12 mouse cellular contexts compared by ENCODE assay signal in genomic region chr6:30147058-30147457, GRCm38 (mm10).
DNase-seq lines count a peak whose midpoint lies in the region; ATAC-seq lines count a peak whose summit lies in the region.
"Had no signal": no experiment of that assay in that cellular context is flagged by ENCODE, and none has a peak within 500 bp of the region (broad histone marks: within the 10 kb centered on the region; RNA-seq: fewer than 3 reads in every experiment).

No protein-coding gene starts in this region.

- no peaks in the 10 kb centered on the region for H3K9me3 ChIP-seq in stomach, embryonic 16.5 days (replicated peaks; ENCODE audit: control insufficient read depth, low read length)
- no peaks in the 10 kb centered on the region for H3K9me3 ChIP-seq in hindbrain, embryonic 16.5 days (ENCODE audit: control insufficient read depth, low read length)
- H3K9me3 ChIP-seq: neural tube, embryonic 12.5 days had no signal

- ATAC-seq in erythroid progenitor cell, adult 5-6 weeks (replicated peaks; ENCODE audit: low FRiP score, poor library complexity, severe bottlenecking): peak; percentile 88
- peak; percentile 77 for ATAC-seq in megakaryocyte progenitor cell, adult 5-6 weeks (replicated peaks; ENCODE audit: poor library complexity)
- peak; percentile 50; the same call in 1 of the 2 replicates for ATAC-seq in stomach, embryonic 16.5 days (ENCODE audit: insufficient read depth, low FRiP score)
- ATAC-seq in hindbrain, embryonic 16.5 days: no peak

- WGBS in stomach, embryonic 16.5 days: 57% methylated on average over 7 of the region's 7 CpGs
- WGBS in hindbrain, embryonic 16.5 days: 64% methylated on average over 7 of the region's 7 CpGs

- no peak overlapping the region for H3K4me2 ChIP-seq in stomach, embryonic 16.5 days (ENCODE audit: low read depth, low read length)
- no peak overlapping the region for H3K4me2 ChIP-seq in hindbrain, embryonic 16.5 days (ENCODE audit: low read length)
- H3K4me2 ChIP-seq: neural tube, embryonic 12.5 days had no signal

- DNase-seq in spleen, adult 12 weeks (ENCODE audit: low spot score): peak; percentile 62
- no peak for DNase-seq in spleen, adult 18-20 months
- DNase-seq in kidney, postnatal 36 days: no peak
- DNase-seq: heart, adult 18-20 months; kidney, adult 8-10 months; midbrain, embryonic 14.5 days; right cerebral cortex, postnatal 14 days had no signal

- no peak overlapping the region for H3K9ac ChIP-seq in stomach, embryonic 16.5 days (ENCODE audit: low read length)
- no peak overlapping the region for H3K9ac ChIP-seq in hindbrain, embryonic 16.5 days (ENCODE audit: low read depth, low read length)
- H3K9ac ChIP-seq: neural tube, embryonic 12.5 days had no signal

- no peaks in the 10 kb centered on the region for H3K4me1 ChIP-seq in stomach, embryonic 16.5 days (ENCODE audit: control insufficient read depth, insufficient read depth, low read length)
- no peaks in the 10 kb centered on the region for H3K4me1 ChIP-seq in hindbrain, embryonic 16.5 days (ENCODE audit: control insufficient read depth, insufficient read depth, low read depth, low read length)

- no peak overlapping the region for H3K27ac ChIP-seq in stomach, embryonic 16.5 days (ENCODE audit: low read length)
- no peak overlapping the region for H3K27ac ChIP-seq in hindbrain, embryonic 16.5 days (ENCODE audit: low read depth, low read length)
- H3K27ac ChIP-seq: neural tube, embryonic 12.5 days had no signal

- H3K36me3 ChIP-seq in stomach, embryonic 16.5 days (ENCODE audit: control insufficient read depth, insufficient read depth, low read length): peaks cover 5% of the 10 kb centered on the region; the same call in 1 of the 2 replicates
- no peaks in the 10 kb centered on the region for H3K36me3 ChIP-seq in hindbrain, embryonic 16.5 days (ENCODE audit: control insufficient read depth, insufficient read depth, low read length)

- no peaks in the 10 kb centered on the region for H3K27me3 ChIP-seq in stomach, embryonic 16.5 days (ENCODE audit: control insufficient read depth, insufficient read depth, low read length)
- H3K27me3 ChIP-seq in hindbrain, embryonic 16.5 days (replicated peaks; ENCODE audit: control insufficient read depth, insufficient read depth, low read length): no peaks in the 10 kb centered on the region
- H3K27me3 ChIP-seq: neural tube, embryonic 12.5 days had no signal

- H3K4me3 ChIP-seq in stomach, embryonic 16.5 days (replicated peaks; ENCODE audit: low read length): no peak overlapping the region
- no peak overlapping the region for H3K4me3 ChIP-seq in hindbrain, embryonic 16.5 days (ENCODE audit: low read length)
- H3K4me3 ChIP-seq: neural tube, embryonic 12.5 days had no signal
